Mouse (Mus musculus) adrenal gland, adult 18-20 months (tissue): Measurements from ENCODE around the gene Sfswap. TPM values are rescaled to one million over a fixed set of nuclear protein-coding genes. Genes with fewer than 3 reads are reported as not detected.
"Not testable (repeated sequence)": the region's sequence is repeated elsewhere in the genome, so short reads cannot be mapped to it uniquely, and the experiment has no call there.

Experiments used
- DNase-seq, 2 experiments: peaks; one replicate each; pipeline ENCODE4 v3.0.0; 2021 to 2022; ENCODE audit warnings: low spot score in 2 of 2
- long read RNA-seq, 2 experiments: library from polyadenylated mRNA; stranded (forward); transcript quantifications; one replicate each; pipeline ENCODE4 v2.0.0; 2021
- total RNA-seq, 2 experiments: library from RNA; stranded (reverse); gene quantifications; 1 replicate in 1 of 2; 2 replicates in 1 of 2; pipeline ENCODE4 v1.2.3; 2021

Gene Sfswap
- total RNA-seq = 10 to 100 TPM; 47.7 to 58.3 TPM
- long read RNA-seq, experiment 1, transcript Sfswap-201 (18 exons, 3,313 nt) = major isoform, 6 of 12 reads
- long read RNA-seq, experiment 1, partial matches to known transcripts = 2 of 12 reads
- long read RNA-seq, experiment 1, other reads (novel, unspliced or antisense) = 1 of 12 reads
- long read RNA-seq, experiment 2, transcript Sfswap-212 (1 exons, 3,398 nt) = major isoform, 13 of 21 reads
- long read RNA-seq, experiment 2, partial matches to known transcripts = 6 of 21 reads
- long read RNA-seq, experiment 2, other reads (novel, unspliced or antisense) = 1 of 21 reads

DNA sequence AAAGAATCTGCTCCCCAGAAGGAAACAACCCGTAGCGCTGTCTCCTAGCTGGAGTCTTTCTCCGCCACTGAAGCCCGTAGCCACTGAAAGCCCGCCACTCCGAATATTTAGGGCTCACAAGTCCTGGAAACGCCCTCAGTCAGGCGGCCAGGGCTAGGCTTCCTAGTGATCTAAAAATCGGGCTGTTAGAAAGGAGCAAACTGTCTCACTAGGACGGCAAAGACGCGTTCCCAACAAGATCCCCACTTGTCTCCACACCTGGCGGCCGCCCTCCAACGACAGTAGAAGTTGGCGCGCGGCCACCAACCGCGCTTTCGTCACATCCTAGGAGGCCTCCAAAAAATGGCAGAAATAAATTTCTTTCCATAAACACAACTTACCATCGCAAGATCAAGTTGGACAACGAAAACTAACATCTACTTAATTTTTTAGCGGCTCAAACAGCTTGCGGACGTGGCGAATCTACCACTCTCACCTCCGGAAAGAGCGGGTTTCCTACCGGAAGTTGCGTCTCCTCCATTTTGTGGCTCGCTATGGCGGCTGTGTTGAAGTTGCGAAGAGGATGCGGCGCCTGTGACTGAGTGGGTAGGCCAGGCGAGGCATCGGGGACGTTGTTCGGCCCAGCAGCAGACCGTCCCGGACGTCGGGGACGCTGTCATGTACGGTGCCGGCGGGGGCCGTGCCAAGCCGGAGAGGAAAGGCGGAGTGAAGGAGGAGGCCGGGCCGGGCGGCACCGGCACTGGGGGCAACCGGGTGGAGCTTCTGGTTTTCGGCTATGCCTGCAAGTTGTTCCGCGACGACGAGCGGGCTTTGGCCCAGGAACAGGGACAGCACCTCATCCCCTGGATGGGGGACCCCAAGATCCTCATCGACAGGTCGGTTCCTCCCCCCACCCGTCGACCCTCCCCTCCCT is at the start of gene Sfswap:
Sfswap (plus strand) TSS at position 500 of the 913 bp plus-strand sequence.
- DNase-seq = peak; percentile 75 to 78

- DNase-seq = no peak
Observed at GRCm38 (mm10) chr5:129452561-129452960, 48.5 kb upstream of the Sfswap start.

GRCm38 (mm10) chr5:129454802-129455528 is 46.1 kb upstream of the Sfswap start:
- peak; percentile 24 to 42 for DNase-seq

GRCm38 (mm10) chr5:129455529-129455896 is 45.5 kb upstream of the Sfswap start:
- no peak for DNase-seq

GRCm38 (mm10) chr5:129456579-129457140 is 44.4 kb upstream of the Sfswap start:
- no peak for DNase-seq

- no peak for DNase-seq
Observed at GRCm38 (mm10) chr5:129458109-129458508, 42.9 kb upstream of the Sfswap start.

DNA sequence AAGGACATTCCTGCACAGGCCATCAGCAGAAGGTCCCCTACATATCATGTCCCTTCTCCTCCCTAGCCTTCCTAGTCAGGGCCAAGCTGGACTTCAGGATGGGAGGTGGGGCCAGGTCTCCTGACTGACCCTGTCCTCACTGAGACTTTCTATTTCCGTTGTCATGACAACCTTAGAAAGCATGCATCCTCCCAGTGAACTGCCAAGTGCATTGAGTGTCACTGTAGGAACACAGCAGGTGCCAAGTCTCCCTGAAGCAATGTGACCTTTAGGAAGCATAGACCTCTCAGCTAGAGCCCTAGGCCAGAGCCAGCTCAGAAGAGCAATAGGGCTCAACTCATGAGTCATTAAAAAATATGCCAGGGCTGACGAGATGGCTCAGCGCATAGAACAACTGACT is 42.5 kb upstream of the Sfswap start:
- DNase-seq = no peak

- no peak for DNase-seq
Observed at GRCm38 (mm10) chr5:129460798-129461476, 40.1 kb upstream of the Sfswap start.

- not testable (repeated sequence) for DNase-seq
Observed at GRCm38 (mm10) chr5:129463648-129464047, 37.4 kb upstream of the Sfswap start.

DNA sequence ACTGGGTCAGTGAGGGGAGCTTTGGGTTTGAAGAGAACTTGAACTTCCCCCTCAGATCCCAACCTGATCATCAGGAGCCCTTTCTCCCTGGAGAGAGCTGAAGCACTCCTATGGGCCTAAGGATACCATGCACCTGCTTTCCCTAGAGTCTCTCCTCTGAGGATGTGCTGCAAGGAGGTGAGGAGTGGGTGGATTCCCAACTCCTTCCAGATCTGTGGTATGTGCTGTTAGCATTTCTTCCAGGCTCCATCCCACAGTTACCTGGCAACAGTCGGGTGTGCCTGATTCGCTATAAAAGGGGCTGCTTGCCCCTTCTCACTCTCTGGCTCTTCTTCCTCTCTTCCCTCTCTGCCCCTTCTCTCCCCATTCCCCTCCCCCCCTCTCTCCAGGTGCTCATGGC is 35.2 kb upstream of the Sfswap start:
- no peak for DNase-seq

DNA sequence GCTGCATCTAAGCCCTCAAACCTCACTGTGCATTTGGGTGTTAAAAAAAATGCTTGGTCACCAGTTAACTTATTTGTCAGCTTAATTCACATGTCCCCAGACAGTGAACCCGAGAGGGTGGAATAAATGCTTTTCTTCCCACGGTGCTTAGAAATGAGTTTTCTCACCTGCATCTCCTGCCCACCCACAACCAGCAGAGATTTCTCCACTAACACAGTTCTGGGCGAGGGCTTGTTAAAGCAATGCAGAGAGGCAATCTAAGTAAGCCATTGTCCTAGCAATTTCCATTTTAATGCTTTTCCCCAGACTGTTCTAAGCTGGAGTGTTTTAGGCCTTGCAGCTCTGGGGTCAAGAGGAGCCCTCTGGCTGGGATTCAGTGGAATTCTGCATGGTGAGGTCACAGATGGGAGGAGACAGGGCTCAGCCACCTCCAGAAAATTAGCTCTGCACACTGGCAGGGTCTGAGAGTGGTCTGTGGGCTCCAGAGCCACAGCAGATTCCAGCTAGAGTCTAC is 25.4 kb upstream of the Sfswap start:
- no peak for DNase-seq

DNA sequence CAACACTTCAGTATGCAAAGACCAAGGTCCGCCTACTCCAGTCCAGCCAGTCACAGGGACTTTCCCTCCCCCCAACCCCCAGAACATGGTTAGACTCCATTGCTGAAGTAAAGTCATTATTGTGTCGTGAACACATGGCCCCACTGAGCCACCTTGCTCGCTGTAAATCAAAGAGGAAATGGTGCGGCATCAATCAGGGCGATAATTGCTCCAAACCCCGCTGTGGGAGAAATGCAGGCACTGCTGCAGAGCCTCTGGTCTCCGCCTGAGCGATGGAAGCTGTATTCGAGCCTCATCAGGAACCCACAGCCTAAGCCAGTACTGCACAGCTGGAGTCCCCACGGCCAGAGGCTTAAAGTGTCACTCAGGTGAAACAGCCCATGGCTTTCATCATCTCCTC is 11.1 kb upstream of the Sfswap start:
- no peak for DNase-seq

DNA sequence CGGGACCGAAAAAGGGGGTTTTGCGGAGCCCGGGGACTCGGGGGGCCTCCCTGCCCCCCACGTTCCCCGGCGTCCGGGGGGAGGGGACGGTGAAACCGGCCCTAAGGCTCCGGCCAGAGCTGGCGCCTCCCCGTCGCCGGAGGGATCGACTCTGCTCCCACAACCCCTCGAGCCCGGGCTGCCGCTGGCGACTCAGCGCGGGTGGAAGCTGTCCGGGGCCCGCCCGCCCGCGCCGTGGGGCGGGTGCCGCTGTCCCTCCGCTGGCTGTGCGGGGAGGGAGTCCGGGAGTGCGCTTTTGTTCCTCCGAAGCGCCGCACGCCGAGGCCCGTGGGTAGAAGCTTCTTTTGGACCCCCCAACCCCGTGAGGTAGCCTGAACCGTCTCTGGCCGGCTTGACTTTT is 650 bp downstream of the Sfswap start:
- DNase-seq = peak; percentile 13 to 32

DNA sequence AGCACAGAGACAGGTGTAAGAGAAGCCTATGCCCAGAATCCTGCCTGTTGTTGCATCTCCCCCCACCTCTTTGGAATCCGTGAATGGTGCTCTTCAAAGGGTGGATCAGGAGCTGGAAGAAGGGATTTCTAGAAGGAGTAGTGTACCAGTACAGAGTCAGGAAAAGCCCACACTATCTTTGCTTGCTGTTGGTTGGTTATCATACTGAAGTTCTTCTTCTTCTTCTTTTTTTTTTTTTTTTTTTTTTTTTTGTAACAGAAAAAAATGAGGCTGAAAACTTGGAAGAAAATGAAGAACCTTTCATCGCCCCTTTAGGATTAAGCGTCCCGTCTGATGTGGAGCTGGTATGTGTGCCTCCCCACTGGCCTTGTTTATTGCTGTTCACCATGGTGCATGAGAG is 5.9 kb downstream of the Sfswap start:
- DNase-seq = no peak

DNA sequence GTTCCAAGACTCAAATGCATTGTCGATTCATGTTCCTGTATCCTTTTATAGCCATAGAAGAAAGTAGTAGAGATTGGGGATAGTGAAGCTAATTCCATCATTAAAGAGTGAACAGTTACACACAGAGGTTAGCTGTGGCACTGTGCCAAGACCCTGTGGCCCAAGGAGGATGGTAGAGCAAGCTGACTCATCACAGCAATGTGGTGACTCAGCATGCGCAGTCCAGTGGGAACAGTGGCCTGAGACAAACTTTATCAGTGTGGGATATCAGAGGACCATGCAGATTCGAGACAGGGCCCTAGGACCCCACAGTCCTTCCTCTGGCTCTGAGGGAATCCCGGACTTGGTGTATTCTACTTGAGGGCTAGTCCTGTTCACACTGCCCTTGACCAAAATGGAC is 17.2 kb downstream of the Sfswap start:
- peak; percentile 71 to 82 for DNase-seq

GRCm38 (mm10) chr5:129518786-129519185 is 17.8 kb downstream of the Sfswap start:
- DNase-seq = no peak

- DNase-seq = peak in 1 of 2 experiments; percentile 28
Observed at GRCm38 (mm10) chr5:129519591-129519990, 18.6 kb downstream of the Sfswap start.

DNA sequence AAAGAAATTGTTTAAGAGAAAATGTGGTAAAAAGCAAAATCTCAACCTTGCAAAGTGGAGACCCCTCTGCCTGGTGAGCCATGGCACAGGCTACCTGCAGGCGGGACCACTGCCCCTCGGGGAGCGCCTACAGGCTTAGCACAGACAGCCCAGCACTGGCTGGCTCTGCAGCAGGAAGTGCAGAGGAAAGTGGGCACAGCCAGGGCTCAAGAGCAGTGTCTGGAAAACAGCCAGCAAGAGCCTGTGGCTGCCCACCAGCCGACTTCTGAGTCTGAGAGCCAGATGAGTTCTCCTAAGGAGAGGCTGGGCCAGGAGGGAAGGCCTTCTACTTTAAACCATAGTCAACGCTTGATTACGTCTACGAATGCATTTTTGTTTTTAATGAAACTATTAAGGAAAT is 20.5 kb downstream of the Sfswap start:
- DNase-seq = no peak

GRCm38 (mm10) chr5:129521913-129522312 is 20.9 kb downstream of the Sfswap start:
- no peak for DNase-seq

DNA sequence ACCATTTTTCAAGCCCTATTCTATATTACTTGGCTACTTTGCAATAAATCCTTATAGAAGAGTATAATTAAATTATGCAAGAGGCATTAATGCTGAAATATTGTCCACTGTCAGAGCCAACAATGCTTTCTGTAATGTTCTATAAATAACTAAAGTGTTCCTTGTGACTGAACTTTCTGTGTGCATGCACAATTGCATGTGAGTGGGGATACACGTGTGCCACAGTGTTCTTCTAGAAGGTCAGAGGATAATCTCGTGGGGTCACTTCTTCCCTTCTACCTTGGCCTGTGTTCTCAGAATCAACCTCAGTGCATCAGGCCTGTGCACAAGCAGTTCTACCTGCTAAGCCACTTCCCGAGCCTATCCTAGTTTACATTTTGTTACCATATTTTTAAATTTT is 22.1 kb downstream of the Sfswap start:
- no peak for DNase-seq
